Mouse (Mus musculus) hindbrain, embryonic 10.5 days (tissue): Measurements from ENCODE around the gene Nacad. TPM values are rescaled to one million over a fixed set of nuclear protein-coding genes. Genes with fewer than 3 reads are reported as not detected.

Experiments
- DNase-seq: peaks from one replicate; pipeline ENCODE4 v3.0.0-alpha.2; 2017; ENCODE audit warnings: low spot score
- H3K27ac ChIP-seq: fragments of 300-500 bp; sonication (generic); 2 replicates; pipeline ENCODE4 v1.5.1; 2016; ENCODE audit warnings: mild to moderate bottlenecking, moderate library complexity
- H3K27me3 ChIP-seq: fragments of 300-500 bp; sonication (generic); 2 replicates; pipeline ENCODE4 v1.6.1; 2016; ENCODE audit warnings: mild to moderate bottlenecking; ENCODE audit not compliant: poor library complexity, insufficient read depth, severe bottlenecking
- H3K36me3 ChIP-seq: fragments of 300-500 bp; sonication (generic); 2 replicates; pipeline ENCODE4 v1.6.1; 2016; ENCODE audit warnings: mild to moderate bottlenecking, moderate library complexity
- H3K4me1 ChIP-seq: fragments of 300-500 bp; sonication (generic); replicated peaks from 2 replicates; pipeline ENCODE4 v1.6.1; 2016; ENCODE audit warnings: mild to moderate bottlenecking
- H3K4me3 ChIP-seq: fragments of 300-500 bp; sonication (generic); 2 replicates; pipeline ENCODE4 v1.5.1; 2016; ENCODE audit warnings: mild to moderate bottlenecking, moderate library complexity
- H3K9me3 ChIP-seq: fragments of 300-500 bp; sonication (generic); 2 replicates; pipeline ENCODE4 v1.6.1; 2016; ENCODE audit warnings: mild to moderate bottlenecking, moderate library complexity
- WGBS: fragments of 180-500 bp; shearing (Covaris S2); methylation state at CpG from one replicate; pipeline ENCODE4 v1.1.7; 2016; 5-methylcytosine and 5-hydroxymethylcytosine counted together
- polyA plus RNA-seq: library from polyadenylated mRNA; unstranded; fragments of >200 nt; fragmentation: Nextera tagmentation; extraction: Ambion mirVana; gene quantifications from 2 replicates; pipeline ENCODE4 v1.2.1, GENCODE M21; 2016

Nacad gene
- polyA plus RNA-seq, 1 experiment from 2014 or later = 56.0 TPM

GRCm38 (mm10) chr11:6588295-6588694 lies 17.6 kb downstream of the Nacad start:
- Histone ChIP-seq H3K27ac (no peak overlapping the region), H3K36me3 (peaks cover 96% of the 10 kb centered on the region), H3K9me3 (no peaks in the 10 kb centered on the region), H3K27me3 (no peaks in the 10 kb centered on the region), H3K4me1 (no peaks in the 10 kb centered on the region), H3K4me3 (no peak overlapping the region)
- DNase-seq = no peak
- 93% methylated on average over 7 of the region's 7 CpGs for WGBS

- 96% methylated on average over 7 of the region's 7 CpGs for WGBS
- Histone ChIP-seq H3K27ac (no peak overlapping the region), H3K36me3 (peaks cover 94% of the 10 kb centered on the region), H3K4me1 (no peaks in the 10 kb centered on the region), H3K9me3 (no peaks in the 10 kb centered on the region), H3K27me3 (no peaks in the 10 kb centered on the region), H3K4me3 (no peak overlapping the region)
- no peak for DNase-seq
Observed at GRCm38 (mm10) chr11:6587249-6587940, 18.5 kb downstream of the Nacad start.

DNA sequence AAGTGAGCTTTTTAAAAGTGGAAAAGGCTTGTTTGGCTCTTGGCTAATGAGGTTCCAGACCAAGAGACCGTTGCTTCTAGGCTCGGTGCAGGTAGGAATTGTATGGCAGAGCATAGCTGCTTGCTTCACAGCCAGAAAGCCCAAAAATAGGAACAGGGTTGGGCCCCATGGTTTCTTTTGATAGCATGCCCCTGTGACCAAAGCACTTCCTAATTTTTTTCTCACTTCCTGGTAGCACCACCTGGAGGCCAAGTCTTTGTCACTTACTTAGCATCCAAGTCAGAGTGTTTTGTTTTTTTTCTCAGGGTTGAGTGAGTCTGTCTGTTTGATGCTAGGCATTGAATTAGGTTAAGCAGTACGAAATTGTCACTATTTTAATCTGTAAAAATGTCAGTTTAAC lies 19.2 kb downstream of the Nacad start:
- Histone ChIP-seq H3K27ac (no peak overlapping the region), H3K36me3 (peaks cover 87% of the 10 kb centered on the region), H3K4me3 (no peak overlapping the region), H3K9me3 (no peaks in the 10 kb centered on the region), H3K27me3 (no peaks in the 10 kb centered on the region), H3K4me1 (no peaks in the 10 kb centered on the region)
- 91% methylated on average over 3 of the region's 3 CpGs for WGBS
- no peak for DNase-seq

DNA sequence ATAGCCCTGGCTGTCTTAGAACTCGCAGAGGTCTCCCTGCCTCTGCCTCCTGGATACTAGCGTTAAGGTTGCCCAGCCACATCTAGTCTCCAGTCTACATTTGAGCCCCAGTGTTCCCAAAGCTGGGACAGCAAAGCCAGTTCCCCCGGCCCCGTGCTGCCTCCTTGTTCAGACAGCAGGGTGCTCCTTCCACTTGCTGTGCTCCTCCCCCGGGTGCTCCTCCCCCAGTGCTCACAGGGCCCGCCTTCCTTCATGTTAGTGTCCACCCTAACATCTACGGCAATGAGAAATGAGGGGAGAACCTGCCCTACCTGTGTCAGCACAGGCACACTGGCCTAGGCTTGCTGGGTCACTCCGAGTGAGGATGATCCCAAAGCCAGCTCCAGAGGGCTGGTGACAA lies 20.1 kb downstream of the Nacad start:
- no peaks in the 10 kb centered on the region for H3K9me3 ChIP-seq
- WGBS = 93% methylated on average over 8 of the region's 8 CpGs
- peaks cover 83% of the 10 kb centered on the region for H3K36me3 ChIP-seq
- no peaks in the 10 kb centered on the region for H3K4me1 ChIP-seq
- H3K27ac ChIP-seq = no peak overlapping the region
- no peaks in the 10 kb centered on the region for H3K27me3 ChIP-seq
- DNase-seq = no peak
- no peak overlapping the region for H3K4me3 ChIP-seq

DNA sequence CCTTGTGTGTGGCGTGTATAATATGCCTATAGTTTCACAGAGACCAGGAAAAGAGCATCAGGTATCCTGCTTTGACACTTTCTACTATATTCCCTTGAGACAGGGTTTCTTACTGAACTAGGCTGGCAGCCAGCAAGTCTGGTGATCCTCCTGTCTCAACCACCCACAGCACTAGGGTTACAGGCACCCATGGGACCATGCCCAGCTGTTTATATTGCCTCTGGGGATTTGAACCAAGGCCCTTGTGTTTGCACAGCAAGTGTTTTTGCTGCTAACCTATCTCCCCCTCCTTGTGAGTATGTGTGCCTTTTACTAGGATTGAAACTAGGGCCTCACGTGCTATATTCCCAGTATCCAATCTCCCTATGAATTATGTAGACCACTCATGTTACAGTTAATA lies 24.3 kb downstream of the Nacad start:
- no peak overlapping the region for H3K4me3 ChIP-seq
- WGBS = 92% methylated on average over 2 of the region's 2 CpGs
- no peaks in the 10 kb centered on the region for H3K27me3 ChIP-seq
- no peak for DNase-seq
- H3K9me3 ChIP-seq = no peaks in the 10 kb centered on the region
- H3K4me1 ChIP-seq = peaks cover 4% of the 10 kb centered on the region; the same call in 1 of the 2 replicates
- H3K36me3 ChIP-seq = peaks cover 78% of the 10 kb centered on the region
- H3K27ac ChIP-seq = no peak overlapping the region

DNA sequence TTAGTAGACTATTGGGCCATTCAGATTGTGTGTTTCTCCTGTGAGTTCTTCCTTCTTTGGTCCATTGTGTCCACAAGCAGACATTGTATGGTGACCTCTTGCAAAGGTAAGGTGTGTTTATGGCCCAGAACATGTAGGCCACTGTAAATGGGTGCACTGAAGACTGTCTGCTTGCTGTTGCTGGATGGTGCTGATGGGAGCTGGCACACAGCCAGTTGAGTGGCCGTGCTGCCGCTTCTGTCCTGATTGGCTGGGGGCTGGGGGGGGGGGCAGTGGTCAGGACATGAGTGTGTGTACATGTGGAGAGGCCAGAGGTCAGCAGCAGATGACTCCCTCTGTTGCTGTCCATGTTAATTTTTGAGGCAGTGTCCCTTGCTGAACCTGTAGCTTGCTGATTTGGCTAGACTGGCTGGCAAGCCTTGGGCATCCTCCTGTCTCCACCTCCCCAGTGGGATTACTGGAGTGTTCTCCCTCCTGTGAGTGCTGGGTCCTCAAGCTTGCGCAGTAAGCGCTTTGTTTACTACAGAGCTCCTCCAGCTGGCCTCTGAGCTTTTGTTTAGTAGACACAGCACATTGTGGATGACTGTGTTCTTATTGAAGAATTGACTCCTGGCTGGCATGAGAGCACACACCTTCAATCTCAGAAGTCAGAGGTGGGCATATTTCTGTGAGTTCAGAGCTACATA lies 25.6 kb downstream of the Nacad start:
- WGBS = 85% methylated on average over 4 of the region's 4 CpGs
- Histone ChIP-seq H3K36me3 (peaks cover 78% of the 10 kb centered on the region), H3K27me3 (no peaks in the 10 kb centered on the region), H3K9me3 (no peaks in the 10 kb centered on the region), H3K4me1 (peaks cover 4% of the 10 kb centered on the region; the same call in 1 of the 2 replicates), H3K27ac (no peak overlapping the region), H3K4me3 (no peak overlapping the region)
- DNase-seq = no peak

GRCm38 (mm10) chr11:6579361-6579760 lies 26.5 kb downstream of the Nacad start:
- Histone ChIP-seq H3K36me3 (peaks cover 72% of the 10 kb centered on the region), H3K9me3 (no peaks in the 10 kb centered on the region), H3K27me3 (no peaks in the 10 kb centered on the region), H3K4me1 (peaks cover 4% of the 10 kb centered on the region; the same call in 1 of the 2 replicates), H3K4me3 (no peak overlapping the region), H3K27ac (no peak overlapping the region)
- no peak for DNase-seq
- WGBS = 91% methylated on average over 7 of the region's 7 CpGs

- no peak overlapping the region for H3K4me3 ChIP-seq
- no peaks in the 10 kb centered on the region for H3K9me3 ChIP-seq
- no peaks in the 10 kb centered on the region for H3K27me3 ChIP-seq
- DNase-seq = no peak
- 93% methylated on average over 3 of the region's 3 CpGs for WGBS
- H3K36me3 ChIP-seq = peaks cover 79% of the 10 kb centered on the region
- H3K27ac ChIP-seq = no peak overlapping the region
- H3K4me1 ChIP-seq = peaks cover 4% of the 10 kb centered on the region; the same call in 1 of the 2 replicates
Observed at GRCm38 (mm10) chr11:6576151-6576550, 29.7 kb downstream of the Nacad start.

DNA sequence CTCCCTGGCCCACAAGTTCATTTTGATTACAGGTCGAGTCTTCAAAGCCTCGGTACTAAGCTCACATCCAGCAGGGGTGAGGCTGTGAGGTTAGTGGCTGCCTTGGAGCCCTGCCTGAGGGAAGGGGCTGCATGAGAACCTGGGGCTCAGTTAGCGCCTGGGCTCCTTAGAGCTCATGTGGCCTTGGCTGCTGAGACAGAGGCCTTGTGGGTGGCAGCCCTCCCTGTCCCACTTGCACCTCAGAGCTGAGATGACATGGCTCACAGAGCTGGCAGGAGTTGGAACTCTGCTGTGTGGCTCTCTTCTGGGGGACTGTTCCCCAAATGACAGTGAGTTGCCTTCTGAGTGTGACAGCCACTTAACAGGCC lies 36.5 kb downstream of the Nacad start:
- H3K36me3 ChIP-seq = peaks cover 70% of the 10 kb centered on the region
- 69% methylated on average over 3 of the region's 3 CpGs for WGBS
- H3K27me3 ChIP-seq = no peaks in the 10 kb centered on the region
- H3K27ac ChIP-seq = peak overlapping the region; percentile 36; the same call in 1 of the 2 replicates
- H3K4me3 ChIP-seq = no peak overlapping the region
- peaks cover 10% of the 10 kb centered on the region for H3K4me1 ChIP-seq
- no peak for DNase-seq
- no peaks in the 10 kb centered on the region for H3K9me3 ChIP-seq

DNA sequence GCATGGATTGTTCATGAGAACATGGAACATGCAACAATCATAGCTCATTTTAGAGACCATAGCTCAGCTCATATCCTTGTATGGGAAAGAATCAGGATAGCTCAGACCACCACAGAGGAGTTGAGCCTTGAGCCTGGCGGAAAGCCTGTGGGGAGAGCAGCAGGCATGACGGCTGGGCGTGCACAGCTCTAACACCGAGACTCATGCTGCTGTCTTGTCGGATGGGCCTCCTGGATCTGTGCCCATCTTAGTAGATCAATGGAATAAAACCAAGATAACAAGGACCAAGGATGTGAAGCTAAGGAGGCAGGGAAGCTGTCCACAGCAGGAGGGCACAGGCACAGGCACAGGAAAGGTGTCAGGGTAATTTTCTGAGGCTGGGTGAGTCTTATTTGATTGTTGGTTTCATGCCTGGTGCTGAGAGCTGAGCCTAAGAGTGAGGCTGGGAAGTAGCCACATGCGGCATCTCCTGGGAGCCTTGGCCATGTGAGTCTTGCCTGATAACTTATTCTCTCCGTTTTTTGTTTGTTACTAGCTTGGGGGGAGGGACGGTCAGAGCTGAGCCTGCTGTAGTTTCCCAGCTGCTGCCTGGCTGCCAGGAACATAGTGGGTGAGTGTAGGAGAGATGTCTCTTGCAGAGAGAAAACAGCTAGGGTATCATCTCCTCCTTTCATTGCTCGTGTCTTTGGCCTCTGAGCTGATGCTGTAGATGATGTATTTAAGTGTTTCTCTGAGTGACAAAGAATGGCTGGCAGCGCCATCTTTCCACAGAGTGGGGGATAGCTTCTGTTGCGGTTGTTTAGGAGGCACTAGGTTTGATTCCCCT lies 37.1 kb downstream of the Nacad start:
- no peak overlapping the region for H3K4me3 ChIP-seq
- peak overlapping the region; percentile 36; the same call in 1 of the 2 replicates for H3K27ac ChIP-seq
- peaks cover 10% of the 10 kb centered on the region for H3K4me1 ChIP-seq
- peaks cover 72% of the 10 kb centered on the region for H3K36me3 ChIP-seq
- DNase-seq = no peak
- H3K9me3 ChIP-seq = no peaks in the 10 kb centered on the region
- WGBS = 72% methylated on average over 11 of the region's 11 CpGs
- H3K27me3 ChIP-seq = no peaks in the 10 kb centered on the region

GRCm38 (mm10) chr11:6567951-6568350 lies 37.9 kb downstream of the Nacad start:
- H3K4me1 ChIP-seq = peaks cover 10% of the 10 kb centered on the region
- DNase-seq = no peak
- no peak overlapping the region for H3K4me3 ChIP-seq
- H3K27ac ChIP-seq = no peak overlapping the region
- 93% methylated on average over 8 of the region's 8 CpGs for WGBS
- H3K9me3 ChIP-seq = no peaks in the 10 kb centered on the region
- H3K36me3 ChIP-seq = peaks cover 72% of the 10 kb centered on the region
- H3K27me3 ChIP-seq = no peaks in the 10 kb centered on the region

GRCm38 (mm10) chr11:6566496-6566895 lies 39.4 kb downstream of the Nacad start:
- Histone ChIP-seq H3K27me3 (no peaks in the 10 kb centered on the region), H3K4me1 (peaks cover 10% of the 10 kb centered on the region), H3K9me3 (no peaks in the 10 kb centered on the region), H3K4me3 (no peak overlapping the region), H3K27ac (no peak overlapping the region), H3K36me3 (peaks cover 68% of the 10 kb centered on the region)
- whole genome bisulfite sequencing = 88% methylated on average over 4 of the region's 4 CpGs
- DNase-seq = no peak

- H3K27me3 ChIP-seq = no peaks in the 10 kb centered on the region
- no peak for DNase-seq
- no peaks in the 10 kb centered on the region for H3K4me1 ChIP-seq
- peaks cover 55% of the 10 kb centered on the region for H3K36me3 ChIP-seq
- no peak overlapping the region for H3K27ac ChIP-seq
- WGBS = 94% methylated on average over 4 of the region's 4 CpGs
- no peak overlapping the region for H3K4me3 ChIP-seq
- H3K9me3 ChIP-seq = no peaks in the 10 kb centered on the region
Observed at GRCm38 (mm10) chr11:6563201-6563600, 42.7 kb downstream of the Nacad start.
